Mouse (Mus musculus): Measurements from ENCODE around the gene Etfrf1.

- TF ChIP-seq CTCF (IDR thresholded peaks at IDR 0.05; ENCODE audit: insufficient read depth, low read depth, low read length) (no peak), POLR2A (IDR thresholded peaks at IDR 0.05; ENCODE audit: insufficient read depth, low read depth, low read length) (no peak)
Measured at GRCm38 (mm10) chr6:145255952-145256700, 45.2 kb downstream of the Etfrf1 start.

All from olfactory bulb, adult 2 months (tissue).